Mouse (Mus musculus): ENCODE measurements at regions not wholly inside any gene's neighbourhood (a gene's known extent, or its start where the extent isn't known, plus 50 kb on each side); places are given as distances from the start of the nearest gene placed in this dataset.

DNA sequence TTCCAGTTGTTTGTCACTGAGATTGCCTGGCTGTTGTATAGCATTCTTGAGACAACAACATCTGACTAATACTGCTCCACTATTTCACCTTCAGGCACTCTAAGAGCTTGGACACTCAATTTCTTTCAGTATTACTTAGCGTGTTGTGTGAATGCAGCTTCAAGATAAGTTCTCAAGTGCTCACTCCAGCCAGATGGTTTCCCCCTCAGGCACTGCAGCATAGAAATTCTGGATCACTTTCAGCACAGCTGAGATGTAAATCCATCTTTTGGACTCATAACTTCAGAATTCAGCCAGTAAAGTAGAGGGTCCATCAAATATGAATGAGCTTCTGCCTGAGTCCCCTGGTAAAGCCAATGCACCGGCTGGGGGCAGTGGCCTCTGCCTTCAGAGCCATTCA is 608.8 kb downstream of the Gm9195 start:
- no peak for DNase-seq
- no peak overlapping the region for H3K4me3 ChIP-seq (replicated peaks; ENCODE audit: extremely low read depth, low read depth, low read length)
- no peaks in the 10 kb centered on the region for H3K4me1 ChIP-seq (ENCODE audit: control insufficient read depth, insufficient read depth, low read length)
- TF ChIP-seq POLR2A (IDR thresholded peaks at IDR 0.05; ENCODE audit: borderline replicate concordance, extremely low read depth, low read depth, low read length) = no peak
- TF ChIP-seq CTCF (IDR thresholded peaks at IDR 0.05; ENCODE audit: insufficient read depth, low read length) = no peak
- WGBS = 62% methylated on average over 2 of the region's 2 CpGs

DNA sequence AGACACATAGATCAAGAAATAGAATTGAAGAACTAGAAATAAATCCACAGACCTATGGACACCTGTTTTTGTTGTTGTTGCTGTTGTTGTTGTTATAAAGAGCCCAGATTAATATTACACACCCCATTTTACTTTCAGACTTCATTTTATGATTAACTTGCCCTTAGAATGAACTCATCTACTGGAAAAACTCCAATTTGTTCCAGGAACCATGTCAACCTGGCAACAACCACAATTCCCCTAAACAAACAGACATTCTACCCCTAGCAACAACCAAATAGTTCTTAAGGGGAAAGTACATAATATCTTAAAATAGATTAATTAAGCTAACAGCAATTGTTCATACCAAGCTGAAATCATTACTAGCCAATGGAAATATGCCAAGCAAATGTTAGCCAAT is 646.1 kb downstream of the Gm9195 start:
- TF ChIP-seq CTCF (IDR thresholded peaks at IDR 0.05; ENCODE audit: insufficient read depth, low read length) (no peak), POLR2A (IDR thresholded peaks at IDR 0.05; ENCODE audit: borderline replicate concordance, extremely low read depth, low read depth, low read length) (no peak)
- Histone ChIP-seq H3K4me3 (replicated peaks; ENCODE audit: extremely low read depth, low read depth, low read length) (no peak overlapping the region), H3K4me1 (ENCODE audit: control insufficient read depth, insufficient read depth, low read length) (no peaks in the 10 kb centered on the region)
- no peak for DNase-seq

GRCm38 (mm10) chr14:71808863-71809487 is 682.7 kb downstream of the Gm9195 start:
- DNase-seq = no peak
- TF ChIP-seq CTCF (IDR thresholded peaks at IDR 0.05; ENCODE audit: insufficient read depth, low read length) (no peak), POLR2A (IDR thresholded peaks at IDR 0.05; ENCODE audit: borderline replicate concordance, extremely low read depth, low read depth, low read length) (no peak)
- 52% methylated on average over 13 of the region's 13 CpGs for WGBS

GRCm38 (mm10) chr14:71805624-71806023 is 686.0 kb downstream of the Gm9195 start:
- H3K4me1 ChIP-seq (ENCODE audit: control insufficient read depth, insufficient read depth, low read length) = no peaks in the 10 kb centered on the region
- TF ChIP-seq POLR2A (IDR thresholded peaks at IDR 0.05; ENCODE audit: borderline replicate concordance, extremely low read depth, low read depth, low read length) = no peak
- 72% methylated on average over 3 of the region's 3 CpGs for WGBS
- no peak overlapping the region for H3K4me3 ChIP-seq (replicated peaks; ENCODE audit: extremely low read depth, low read depth, low read length)
- DNase-seq = no peak

More at GRCm38 (mm10) chr14:71808863-71809487, 682.7 kb downstream of the Gm9195 start:
- Histone ChIP-seq H3K4me1 (ENCODE audit: control insufficient read depth, insufficient read depth, low read length) (no peaks in the 10 kb centered on the region), H3K4me3 (replicated peaks; ENCODE audit: extremely low read depth, low read depth, low read length) (no peak overlapping the region)

- no peak for TF ChIP-seq CTCF (IDR thresholded peaks at IDR 0.05; ENCODE audit: insufficient read depth, low read length)
- no peak for TF ChIP-seq POLR2A (IDR thresholded peaks at IDR 0.05; ENCODE audit: borderline replicate concordance, extremely low read depth, low read depth, low read length)
- WGBS = 44% methylated on average over 4 of the region's 4 CpGs
- DNase-seq = no peak
- no peak overlapping the region for H3K4me3 ChIP-seq (replicated peaks; ENCODE audit: extremely low read depth, low read depth, low read length)
- H3K4me1 ChIP-seq (ENCODE audit: control insufficient read depth, insufficient read depth, low read length) = no peaks in the 10 kb centered on the region
These were observed 691.8 kb downstream of the Gm9195 start for GRCm38 (mm10) chr14:71799861-71800260.

DNA sequence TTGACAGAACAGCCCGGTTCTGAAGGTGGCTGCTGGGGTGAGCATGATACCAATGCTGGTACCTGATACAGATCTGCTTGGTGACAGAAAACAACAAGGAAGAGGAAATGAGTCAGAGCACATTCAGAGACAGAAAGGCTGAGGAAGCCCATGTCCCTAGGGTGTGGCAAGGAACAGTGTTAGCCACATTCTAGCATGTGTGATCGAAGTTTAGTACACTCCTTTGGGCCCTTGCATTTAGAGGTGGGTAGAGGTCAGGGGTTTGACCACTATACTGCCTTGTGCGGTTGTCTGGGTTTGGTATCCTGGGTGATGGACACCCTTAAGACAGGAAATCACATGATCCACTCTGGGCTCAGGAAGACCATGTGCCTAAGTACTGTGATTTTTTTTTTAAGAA is 695.9 kb downstream of the Gm9195 start:
- Histone ChIP-seq H3K4me3 (replicated peaks; ENCODE audit: extremely low read depth, low read depth, low read length) (no peak overlapping the region), H3K4me1 (ENCODE audit: control insufficient read depth, insufficient read depth, low read length) (no peaks in the 10 kb centered on the region)
- 57% methylated on average over 3 of the region's 3 CpGs for WGBS
- DNase-seq = no peak
- no peak for TF ChIP-seq CTCF (IDR thresholded peaks at IDR 0.05; ENCODE audit: insufficient read depth, low read length)
- TF ChIP-seq POLR2A (IDR thresholded peaks at IDR 0.05; ENCODE audit: borderline replicate concordance, extremely low read depth, low read depth, low read length) = no peak

GRCm38 (mm10) chr14:71776990-71777525 is 714.6 kb downstream of the Gm9195 start:
- WGBS = 42% methylated on average over 1 of the region's 1 CpGs
- no peak for TF ChIP-seq CTCF (IDR thresholded peaks at IDR 0.05; ENCODE audit: insufficient read depth, low read length)
- TF ChIP-seq POLR2A (IDR thresholded peaks at IDR 0.05; ENCODE audit: borderline replicate concordance, extremely low read depth, low read depth, low read length) = no peak
- no peak for DNase-seq
- Histone ChIP-seq H3K4me3 (replicated peaks; ENCODE audit: extremely low read depth, low read depth, low read length) (no peak overlapping the region), H3K4me1 (ENCODE audit: control insufficient read depth, insufficient read depth, low read length) (no peaks in the 10 kb centered on the region)

DNA sequence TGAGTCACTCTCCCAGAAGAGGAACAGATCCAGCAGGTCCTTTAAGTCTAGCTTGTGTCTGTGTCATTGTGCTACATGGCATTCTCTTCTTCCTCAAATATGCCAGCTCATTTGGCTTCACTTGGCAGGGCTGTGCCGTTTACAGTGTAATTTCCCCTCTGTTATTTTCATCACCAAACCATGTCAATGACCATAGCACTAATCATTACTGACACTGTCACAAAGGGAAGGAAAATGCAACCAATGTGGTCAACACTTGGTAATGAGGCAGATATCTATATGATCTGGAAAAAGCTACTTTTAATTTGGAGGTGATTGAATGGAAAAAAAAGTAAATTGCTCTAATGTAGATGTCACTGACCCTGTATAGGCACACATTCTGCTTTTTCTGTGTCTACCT is 724.8 kb downstream of the Gm9195 start:
- no peak overlapping the region for H3K4me3 ChIP-seq (replicated peaks; ENCODE audit: extremely low read depth, low read depth, low read length)
- H3K4me1 ChIP-seq (ENCODE audit: control insufficient read depth, insufficient read depth, low read length) = no peaks in the 10 kb centered on the region
- no peak for DNase-seq
- WGBS = 86% methylated on average over 1 of the region's 1 CpGs
- TF ChIP-seq CTCF (IDR thresholded peaks at IDR 0.05; ENCODE audit: insufficient read depth, low read length) (no peak), POLR2A (IDR thresholded peaks at IDR 0.05; ENCODE audit: borderline replicate concordance, extremely low read depth, low read depth, low read length) (no peak)

GRCm38 (mm10) chr14:71728542-71728941 is 763.1 kb downstream of the Gm9195 start:
- H3K4me3 ChIP-seq (replicated peaks; ENCODE audit: extremely low read depth, low read depth, low read length) = no peak overlapping the region
- no peak for TF ChIP-seq CTCF (IDR thresholded peaks at IDR 0.05; ENCODE audit: insufficient read depth, low read length)
- no peak for TF ChIP-seq POLR2A (IDR thresholded peaks at IDR 0.05; ENCODE audit: borderline replicate concordance, extremely low read depth, low read depth, low read length)
- H3K4me1 ChIP-seq (ENCODE audit: control insufficient read depth, insufficient read depth, low read length) = no peaks in the 10 kb centered on the region
- 83% methylated on average over 4 of the region's 4 CpGs for WGBS
- DNase-seq = no peak

- DNase-seq = no peak
- no peaks in the 10 kb centered on the region for H3K4me1 ChIP-seq (ENCODE audit: control insufficient read depth, insufficient read depth, low read length)
- WGBS = 22% methylated on average over 2 of the region's 2 CpGs
- no peak overlapping the region for H3K4me3 ChIP-seq (replicated peaks; ENCODE audit: extremely low read depth, low read depth, low read length)
- no peak for TF ChIP-seq CTCF (IDR thresholded peaks at IDR 0.05; ENCODE audit: insufficient read depth, low read length)
These were observed 768.1 kb downstream of the Gm9195 start for GRCm38 (mm10) chr14:71723526-71723925.
